Mouse (Mus musculus) skeletal muscle tissue, postnatal 0 days (tissue): ENCODE results near the gene Rbm26. TPM values are rescaled to one million over a fixed set of nuclear protein-coding genes. Genes with fewer than 3 reads are reported as not detected.

Experiments
- polyA plus RNA-seq: library from polyadenylated mRNA; unstranded; fragments of >200 nt; fragmentation: Nextera tagmentation; extraction: Ambion mirVana; gene quantifications from 2 replicates; pipeline ENCODE4 v1.2.1, GENCODE M21; 2015

Rbm26 gene
- polyA plus RNA-seq: 12.7 and 15.9 TPM in 2 replicates

GRCm38 (mm10) chr14:105177238-105177693, at the start of gene Rbm26:
Rbm26 (minus strand) TSS chr14:105177327.

Other genes starting within 250 kb of the Rbm26 start
- gene Ndfip2, start 81.2 kb upstream of the Rbm26 start, polyA plus RNA-seq: 42.1 TPM in 2 replicates